Mouse (Mus musculus) hindbrain, postnatal 0 days (tissue): ENCODE measurements around the gene Gm45713. TPM values are rescaled to one million over a fixed set of nuclear protein-coding genes. Genes with fewer than 3 reads are reported as not detected.

Experiments used
- ATAC-seq: fragments of 200-750 bp; cut with Nextera tagmentation; 2 replicates; pipeline ENCODE4 v1.8.0; 2017; ENCODE audit warnings: mild to moderate bottlenecking, moderate TSS enrichment, moderate library complexity
- DNase-seq: peaks from one replicate; pipeline ENCODE4 v3.0.0-alpha.2; 2015; ENCODE audit warnings: low spot score
- H3K27ac ChIP-seq: fragments of 300-500 bp; sonication (generic); 2 replicates; pipeline ENCODE4 v1.5.1; 2014; ENCODE audit warnings: mild to moderate bottlenecking
- H3K27me3 ChIP-seq: fragments of 300-500 bp; sonication (generic); 2 replicates; pipeline ENCODE4 v1.6.1; 2014; ENCODE audit warnings: low read length, mixed read lengths; ENCODE audit not compliant: insufficient read depth
- H3K36me3 ChIP-seq: fragments of 300-500 bp; sonication (generic); 2 replicates; pipeline ENCODE4 v1.6.1; 2014; ENCODE audit warnings: low read length, mixed read lengths; ENCODE audit not compliant: insufficient read depth
- H3K4me1 ChIP-seq: fragments of 300-500 bp; sonication (generic); 2 replicates; pipeline ENCODE4 v1.6.1; 2014; ENCODE audit warnings: antibody characterized with exemption, low read length, mixed read lengths; ENCODE audit not compliant: insufficient read depth
- H3K4me2 ChIP-seq: fragments of 300-500 bp; sonication (generic); 2 replicates; pipeline ENCODE4 v1.6.1; 2014; ENCODE audit warnings: low read depth, mild to moderate bottlenecking, low read length, moderate library complexity, mixed read lengths
- H3K4me3 ChIP-seq: fragments of 300-500 bp; sonication (generic); 2 replicates; pipeline ENCODE4 v1.5.1; 2014; ENCODE audit warnings: low read length
- H3K9ac ChIP-seq: fragments of 300-500 bp; sonication (generic); replicated peaks from 2 replicates; pipeline ENCODE4 v1.6.1; 2014; ENCODE audit warnings: mild to moderate bottlenecking, low read length, moderate library complexity, mixed read lengths
- H3K9me3 ChIP-seq: fragments of 300-500 bp; sonication (generic); 2 replicates; pipeline ENCODE4 v1.6.1; 2016; ENCODE audit warnings: low read length, mixed read lengths
- CTCF ChIP-seq: IDR thresholded peaks from 2 replicates; pipeline ENCODE4 v1.5.1; 2016; ENCODE audit warnings: antibody characterized with exemption, control low read depth, low read depth
- WGBS: fragments of 180-500 bp; shearing (Covaris S2); extraction: QIAGEN DNeasy Blood & Tissue Kit; methylation state at CpG from one replicate; pipeline ENCODE4 v1.1.7; 2014; 5-methylcytosine and 5-hydroxymethylcytosine counted together
- polyA plus RNA-seq: library from polyadenylated mRNA; unstranded; fragments of >200 nt; fragmentation: Nextera tagmentation; extraction: Ambion mirVana; gene quantifications from 2 replicates; pipeline ENCODE4 v1.2.1, GENCODE M21; 2015
- total RNA-seq: library from RNA; depleted of rRNA; stranded (reverse); fragments of >200 nt; gene quantifications from 2 replicates; pipeline ENCODE4 v1.2.3, GENCODE M21; 2014

The Gm45713 gene
- total and polyA plus RNA-seq, 2 experiments from 2014 or later: 0.15 TPM; not detected in 1

DNA sequence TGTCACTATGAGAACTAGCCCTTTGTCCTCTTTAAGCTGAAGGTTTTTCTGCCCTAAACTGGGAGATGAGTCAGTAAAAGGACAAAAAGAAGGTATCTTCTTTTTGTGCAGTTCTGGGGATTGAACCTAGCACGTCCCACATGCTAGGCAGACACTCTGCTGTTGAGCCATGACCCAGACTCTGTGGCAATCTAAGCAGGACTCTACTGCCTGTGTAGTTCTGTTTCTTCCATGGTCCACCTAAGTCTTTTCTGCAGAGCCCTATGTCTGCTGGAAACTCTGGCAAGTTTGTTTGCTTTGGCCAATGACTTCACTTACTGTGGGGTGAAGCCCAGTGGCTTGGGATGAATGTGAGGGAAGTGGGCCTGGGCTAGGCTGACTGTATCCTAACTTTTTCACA lies 2.4 kb upstream of the Gm45713 start:
- H3K4me1 ChIP-seq: no peaks in the 10 kb centered on the region
- no peak for DNase-seq
- H3K27ac ChIP-seq: no peak overlapping the region
- TF ChIP-seq CTCF: no peak
- no peak for ATAC-seq
- H3K9ac ChIP-seq: no peak overlapping the region
- no peak overlapping the region for H3K4me2 ChIP-seq
- no peak overlapping the region for H3K4me3 ChIP-seq
- no peaks in the 10 kb centered on the region for H3K27me3 ChIP-seq
- no peaks in the 10 kb centered on the region for H3K36me3 ChIP-seq
- no peaks in the 10 kb centered on the region for H3K9me3 ChIP-seq
- WGBS: 88% methylated on average over 1 of the region's 1 CpGs

DNA sequence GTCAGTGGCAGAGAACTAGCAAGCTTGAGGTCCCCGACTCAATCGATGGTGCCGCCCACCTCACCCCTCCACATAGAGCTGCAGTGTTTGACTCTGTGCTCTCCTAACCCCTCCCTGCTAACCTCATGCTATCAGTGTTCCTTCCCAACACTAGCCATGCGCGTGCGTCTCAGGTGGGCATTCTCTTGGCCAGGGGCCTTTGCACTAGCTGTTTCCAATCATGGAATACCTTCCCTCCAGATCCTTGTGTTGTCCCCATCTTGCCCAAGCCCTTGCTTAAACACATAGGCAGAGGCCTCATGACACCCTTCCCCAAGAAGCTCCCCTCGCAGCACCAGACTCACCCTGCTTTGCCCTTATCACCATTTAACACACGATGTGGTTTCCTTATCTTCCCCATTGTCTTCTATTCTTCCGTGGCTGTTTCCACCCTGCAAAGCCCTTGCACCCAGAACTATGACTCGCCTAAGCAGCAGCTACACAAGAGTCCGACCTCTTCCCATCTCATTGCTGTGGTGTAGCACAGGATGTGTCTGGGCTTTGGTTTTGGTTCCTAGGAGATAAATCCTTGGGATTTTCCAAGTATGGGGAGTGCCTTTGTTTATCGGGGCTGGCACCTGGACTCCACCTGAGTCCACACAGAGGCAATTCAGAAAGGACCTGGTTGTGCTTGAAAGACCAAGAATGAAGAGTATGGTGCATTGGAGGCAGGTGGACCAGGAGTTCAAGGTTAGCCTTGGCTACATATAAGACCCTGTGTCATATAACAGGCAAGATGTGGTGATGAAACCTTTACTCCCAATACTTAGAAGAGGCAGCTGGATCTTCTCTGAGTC lies 1.4 kb upstream of the Gm45713 start:
- no peaks in the 10 kb centered on the region for H3K36me3 ChIP-seq
- H3K27me3 ChIP-seq: no peaks in the 10 kb centered on the region
- H3K9me3 ChIP-seq: no peaks in the 10 kb centered on the region
- H3K4me1 ChIP-seq: no peaks in the 10 kb centered on the region
- H3K27ac ChIP-seq: no peak overlapping the region
- no peak overlapping the region for H3K4me2 ChIP-seq
- TF ChIP-seq CTCF: no peak
- no peak overlapping the region for H3K4me3 ChIP-seq
- ATAC-seq (no peak), DNase-seq (no peak)
- 84% methylated on average over 12 of the region's 12 CpGs for WGBS
- no peak overlapping the region for H3K9ac ChIP-seq

DNA sequence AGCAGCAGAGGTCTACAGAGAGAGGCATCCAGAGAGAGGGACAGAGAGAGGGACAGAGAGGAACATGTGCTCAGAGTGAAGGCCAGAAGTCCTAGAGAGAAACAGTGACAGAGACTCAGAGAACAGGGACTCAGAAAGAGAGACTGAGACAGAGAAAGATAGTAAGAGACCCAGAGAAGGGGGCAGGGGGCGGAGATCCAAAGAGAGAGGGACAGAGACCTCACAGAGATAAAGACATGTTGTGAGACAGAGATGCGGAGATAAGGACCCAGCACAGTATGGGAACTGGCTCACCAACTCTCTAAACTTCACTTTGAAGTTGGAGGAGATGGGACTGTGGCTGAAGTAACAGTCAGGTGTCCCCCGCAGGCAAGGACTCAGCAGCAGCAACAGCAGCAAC lies 661 bp downstream of the Gm45713 start:
- no peaks in the 10 kb centered on the region for H3K9me3 ChIP-seq
- no peak overlapping the region for H3K4me3 ChIP-seq
- WGBS: 73% methylated on average over 3 of the region's 3 CpGs
- ATAC-seq (no peak), DNase-seq (no peak)
- H3K27me3 ChIP-seq: no peaks in the 10 kb centered on the region
- peak overlapping the region; percentile 67; the same call in 1 of the 2 replicates for H3K4me2 ChIP-seq
- H3K36me3 ChIP-seq: no peaks in the 10 kb centered on the region
- no peak for TF ChIP-seq CTCF
- no peaks in the 10 kb centered on the region for H3K4me1 ChIP-seq
- no peak overlapping the region for H3K27ac ChIP-seq
- no peak overlapping the region for H3K9ac ChIP-seq

DNA sequence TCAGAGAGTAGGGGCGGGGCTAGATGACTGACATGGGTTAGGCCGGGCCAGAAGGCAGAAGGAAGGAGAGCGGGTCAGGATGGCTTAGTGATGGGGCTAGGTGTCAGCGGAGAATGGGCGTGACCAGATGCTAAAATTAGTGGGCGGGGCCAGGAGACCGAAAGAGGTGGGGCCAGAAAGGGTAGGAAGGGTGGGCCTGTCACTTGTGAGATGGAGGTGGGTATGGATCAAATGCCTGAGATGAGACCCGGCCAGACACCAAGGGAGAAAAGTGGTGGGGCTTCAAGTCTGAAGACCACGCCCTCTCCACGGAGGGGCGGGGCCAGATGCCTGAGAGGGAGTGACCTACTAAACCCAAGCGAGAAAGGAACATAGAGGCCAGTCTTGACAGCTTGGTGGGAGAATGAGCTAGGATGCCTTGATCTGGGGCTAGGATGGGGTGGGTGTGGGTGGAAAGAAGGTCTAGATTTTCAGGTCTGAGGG lies 1.4 kb downstream of the Gm45713 start:
- no peak overlapping the region for H3K27ac ChIP-seq
- no peak for ATAC-seq
- DNase-seq: no peak
- no peaks in the 10 kb centered on the region for H3K36me3 ChIP-seq
- 17% methylated on average over 11 of the region's 12 CpGs for WGBS
- H3K4me3 ChIP-seq: no peak overlapping the region
- no peak overlapping the region for H3K9ac ChIP-seq
- H3K4me1 ChIP-seq: no peaks in the 10 kb centered on the region
- H3K27me3 ChIP-seq: no peaks in the 10 kb centered on the region
- no peaks in the 10 kb centered on the region for H3K9me3 ChIP-seq
- H3K4me2 ChIP-seq: no peak overlapping the region
- no peak for TF ChIP-seq CTCF

DNA sequence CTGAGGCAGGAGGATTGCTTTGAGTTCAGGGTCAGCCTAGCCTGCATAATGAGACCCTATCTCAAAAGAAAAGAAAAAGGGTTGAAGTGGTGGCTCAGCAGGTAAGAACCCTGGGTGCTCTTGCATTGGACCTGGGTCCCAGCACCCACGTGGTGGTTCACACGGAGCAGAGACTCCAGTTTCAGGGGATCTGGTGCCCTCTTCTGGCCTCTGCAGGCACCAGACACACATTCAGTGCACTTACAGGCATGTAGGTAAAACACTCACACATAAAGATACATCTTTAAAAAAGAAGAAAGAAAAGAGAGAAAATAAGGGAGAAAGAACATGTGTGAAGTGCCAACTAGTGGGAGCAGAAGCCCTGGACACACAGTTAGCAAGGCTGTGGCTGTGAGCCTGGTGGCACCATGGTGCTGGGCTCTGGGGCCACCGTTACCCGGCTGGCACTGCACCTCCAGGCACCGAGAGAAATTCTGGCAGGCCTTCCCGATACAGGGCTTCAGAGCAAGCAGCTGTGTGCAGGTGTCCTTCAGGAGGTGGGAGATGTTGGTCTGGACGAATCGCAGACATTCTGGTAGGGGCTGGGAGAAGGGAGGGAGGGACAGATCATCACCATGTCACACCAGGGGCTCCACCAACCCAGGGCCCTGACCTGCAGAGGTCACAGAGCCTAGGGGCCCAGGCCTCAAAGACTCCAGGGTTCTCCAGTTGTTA lies 2.4 kb downstream of the Gm45713 start:
- no peak overlapping the region for H3K9ac ChIP-seq
- H3K4me2 ChIP-seq: no peak overlapping the region

DNA sequence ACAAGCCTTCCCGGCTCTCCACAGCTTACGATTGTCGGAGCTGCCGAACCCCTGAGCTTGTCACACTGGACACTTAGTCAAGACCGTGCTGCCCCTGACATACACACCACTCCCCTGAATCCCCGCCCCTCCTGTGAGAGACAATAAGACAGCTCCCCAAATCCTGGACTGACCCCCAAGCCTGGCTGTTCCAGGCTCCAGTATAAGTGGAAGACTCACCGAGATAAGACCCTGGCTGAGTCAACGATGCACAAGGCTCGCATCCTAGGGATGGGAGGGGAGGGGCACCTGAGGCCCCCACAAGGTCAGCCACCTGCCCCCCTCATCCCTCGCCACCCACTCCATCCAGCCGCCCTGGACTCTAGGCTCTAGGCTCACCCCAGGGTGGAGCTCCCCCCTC lies 4.2 kb downstream of the Gm45713 start:
- 79% methylated on average over 11 of the region's 11 CpGs for WGBS
- Histone ChIP-seq H3K9me3 (no peaks in the 10 kb centered on the region), H3K36me3 (peaks cover 5% of the 10 kb centered on the region; the same call in 1 of the 2 replicates), H3K4me1 (0 out of 2 replicates have a peak, but pooled peaks cover 7% of the 10 kb centered on the region), H3K4me3 (no peak overlapping the region), H3K27ac (no peak overlapping the region), H3K4me2 (no peak overlapping the region), H3K27me3 (no peaks in the 10 kb centered on the region), H3K9ac (no peak overlapping the region)
- no peak for TF ChIP-seq CTCF
- DNase-seq (no peak), ATAC-seq (no peak)

More for the DNA sequence above, 2.4 kb downstream of the Gm45713 start:
- 69% methylated on average over 8 of the region's 8 CpGs for WGBS
- H3K4me1 ChIP-seq: no peaks in the 10 kb centered on the region
- no peak overlapping the region for H3K4me3 ChIP-seq
- DNase-seq: no peak
- H3K27ac ChIP-seq: no peak overlapping the region
- ATAC-seq: no peak
- no peaks in the 10 kb centered on the region for H3K27me3 ChIP-seq
- peak; percentile 16; the same call in 1 of the 2 replicates for TF ChIP-seq CTCF
- H3K9me3 ChIP-seq: no peaks in the 10 kb centered on the region
- H3K36me3 ChIP-seq: no peaks in the 10 kb centered on the region
